Mouse (Mus musculus): ENCODE measurements around the gene Zfp37. TPM values are rescaled to one million over a fixed set of nuclear protein-coding genes. Genes with fewer than 3 reads are reported as not detected.
"Not testable (repeated sequence)": the region's sequence is repeated elsewhere in the genome, so short reads cannot be mapped to it uniquely, and the experiment has no call there.

The Zfp37 gene
- polyA plus RNA-seq (2017; shearing (Covaris generic)), result under 1 TPM in 1 of 2 experiments, not detected in 1; 0.58 TPM

GRCm38 (mm10) chr4:62230769-62231168 lies at the start of gene Zfp37:
Gene Zfp37, minus strand, starts transcription at chr4:62231047.
- no peak for ATAC-seq

- ATAC-seq, result no peak
These were observed 47.2 kb upstream of the Zfp37 start for GRCm38 (mm10) chr4:62278081-62278480.

- no peak for ATAC-seq
These were observed 46.4 kb upstream of the Zfp37 start for GRCm38 (mm10) chr4:62277222-62277621.

- no peak for ATAC-seq
These were observed 45.8 kb upstream of the Zfp37 start for GRCm38 (mm10) chr4:62276642-62277041.

GRCm38 (mm10) chr4:62274841-62275536 lies 44.1 kb upstream of the Zfp37 start:
- no peak for ATAC-seq

DNA sequence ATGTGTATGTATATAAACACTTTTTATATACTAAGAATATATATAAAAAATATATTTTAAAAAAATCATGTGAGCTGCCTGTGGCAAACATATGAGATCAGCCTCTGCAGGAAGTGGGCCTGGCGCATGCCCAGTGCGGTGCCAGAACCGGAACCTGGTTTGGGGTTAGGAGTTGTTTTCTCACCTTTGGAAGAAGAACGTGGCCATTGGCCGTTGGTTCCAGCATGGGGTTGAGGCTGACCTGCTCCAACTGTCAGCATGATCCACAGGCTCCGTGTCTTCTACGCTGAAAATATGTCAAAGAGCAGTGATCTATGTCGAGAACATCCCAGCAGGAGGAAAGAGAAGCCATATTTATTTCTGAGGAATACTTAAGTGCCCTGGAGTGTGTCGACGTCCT lies 43.1 kb upstream of the Zfp37 start:
- no peak for ATAC-seq

DNA sequence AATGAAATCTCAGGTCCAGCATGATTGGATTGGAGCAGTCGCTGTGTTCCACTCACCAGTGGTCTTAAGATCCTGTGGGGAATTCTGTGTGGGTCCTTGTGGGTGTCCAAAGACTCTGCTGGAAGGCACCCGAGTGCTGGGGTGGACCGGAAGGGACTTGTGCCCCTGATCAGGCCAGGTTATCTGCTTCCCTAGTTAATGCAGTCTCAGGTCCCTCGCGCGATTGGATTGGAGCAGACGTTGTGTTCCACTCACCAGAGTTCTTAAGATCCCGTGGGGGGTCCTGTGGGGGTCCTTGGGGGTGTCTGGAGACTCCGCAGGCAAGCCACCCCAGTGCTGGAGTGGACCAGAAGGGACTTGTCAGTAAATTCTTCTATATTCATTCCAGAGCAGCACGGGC lies 41.8 kb upstream of the Zfp37 start:
- no peak for ATAC-seq

DNA sequence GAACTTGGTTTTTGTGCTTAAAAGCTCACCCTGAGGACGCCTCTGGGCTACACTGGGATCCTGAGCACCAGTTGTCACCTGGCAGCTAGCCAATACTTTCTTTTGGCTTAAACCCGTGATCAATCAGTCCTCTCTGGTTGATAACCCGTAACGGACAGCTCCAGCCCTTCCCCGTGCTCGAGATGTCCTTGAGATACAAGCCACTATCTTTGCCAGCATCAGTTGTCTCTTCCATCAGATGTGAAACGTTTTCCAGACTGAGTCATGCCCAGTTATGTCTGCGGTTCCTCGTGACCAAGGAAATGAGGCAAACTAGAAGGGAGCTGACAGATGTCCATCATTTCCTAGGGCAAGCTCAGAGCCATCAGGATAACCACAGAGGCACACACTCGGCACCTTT lies 36.3 kb upstream of the Zfp37 start:
- no peak for ATAC-seq

- not testable (repeated sequence) for ATAC-seq
These were observed 35.2 kb upstream of the Zfp37 start for GRCm38 (mm10) chr4:62266016-62266415.

DNA sequence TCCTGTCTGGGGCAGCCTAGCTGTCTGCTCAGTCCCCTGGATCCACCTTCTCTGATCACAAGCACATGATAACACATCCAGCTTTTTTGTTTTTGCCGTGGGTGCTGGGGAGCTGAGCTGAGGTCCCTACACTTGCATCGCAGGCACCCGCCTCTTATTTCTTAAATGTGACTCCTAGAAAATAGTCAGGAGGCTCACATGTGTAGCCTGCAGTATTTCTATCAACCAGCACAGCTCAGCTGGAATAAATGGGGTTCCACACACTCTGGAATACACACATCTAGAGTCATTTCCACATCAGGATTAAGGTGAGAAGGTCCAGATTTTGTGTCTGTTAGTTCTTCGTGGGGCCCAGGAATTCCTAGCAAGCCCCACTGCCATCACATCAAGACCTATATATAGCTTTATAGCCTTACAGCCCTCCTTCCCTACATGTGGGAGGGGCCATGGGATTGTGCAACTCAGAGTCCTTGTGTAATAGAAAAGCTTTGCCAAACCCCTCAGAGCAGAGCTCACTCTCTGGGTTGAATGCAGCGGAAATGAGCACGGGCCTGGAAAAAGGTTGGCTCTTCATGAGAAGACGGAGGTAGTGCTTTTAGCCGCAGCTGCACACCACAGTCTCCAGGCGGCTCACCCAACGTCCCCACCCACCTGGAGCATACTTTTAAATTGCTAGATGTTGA lies 34.4 kb upstream of the Zfp37 start:
- no peak for ATAC-seq

DNA sequence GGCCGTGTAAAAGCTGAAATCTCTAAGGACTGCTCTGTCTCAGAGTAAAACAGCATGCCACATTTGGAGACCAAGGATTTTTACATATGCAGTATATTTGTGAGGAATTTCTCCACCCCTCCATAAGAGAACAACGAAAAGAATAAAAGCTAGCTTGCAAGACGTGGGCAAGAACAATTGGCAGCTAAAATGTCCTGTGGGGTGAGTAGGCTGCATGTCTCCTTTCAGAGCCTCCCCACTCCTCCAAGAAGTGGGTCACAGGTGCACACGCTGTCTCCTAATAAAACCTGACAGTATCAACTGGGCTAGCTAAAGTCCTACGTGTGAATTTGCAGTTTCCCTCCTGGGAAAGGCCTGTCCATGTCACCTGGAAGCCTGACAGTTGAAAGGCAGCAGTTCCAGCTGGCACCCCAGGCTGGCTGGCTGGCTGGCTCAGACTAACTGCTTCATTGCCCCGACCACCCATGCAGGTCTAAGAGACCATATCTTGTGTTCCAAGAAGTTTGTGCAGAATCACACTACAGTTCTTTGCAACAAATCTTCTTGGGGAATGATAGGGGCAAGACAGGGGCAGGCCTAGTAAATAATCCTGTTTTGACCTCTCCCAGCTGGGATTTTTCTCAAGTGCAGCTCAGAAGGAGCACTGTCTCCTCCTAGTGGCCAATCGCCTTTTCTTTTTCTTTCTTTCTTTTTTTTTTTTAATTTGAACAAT lies 32.4 kb upstream of the Zfp37 start:
- no peak for ATAC-seq

DNA sequence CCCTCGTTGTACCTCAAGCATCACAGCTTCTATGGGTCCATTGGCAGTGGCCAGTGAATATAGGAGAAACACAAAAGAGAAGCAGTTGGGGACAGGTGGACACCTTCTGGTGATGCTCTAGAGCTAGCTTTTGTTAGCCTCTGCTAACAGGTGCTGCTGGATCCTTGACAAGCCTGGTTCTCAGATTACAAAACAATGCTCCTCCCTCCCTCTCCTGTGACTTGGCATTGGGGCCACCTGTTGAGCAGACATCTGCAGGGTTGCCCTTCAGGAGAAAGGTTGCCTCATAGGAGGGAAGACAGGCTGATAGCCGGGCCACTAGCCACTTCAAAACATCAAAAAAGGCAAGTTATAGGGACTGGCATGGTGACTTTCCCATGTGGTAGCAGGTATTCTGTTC lies 31.4 kb upstream of the Zfp37 start, which contains the start of gene Slc31a2:
Slc31a2 (plus strand) TSS at position 287 of the 400 bp plus-strand sequence.
- no peak for ATAC-seq

DNA sequence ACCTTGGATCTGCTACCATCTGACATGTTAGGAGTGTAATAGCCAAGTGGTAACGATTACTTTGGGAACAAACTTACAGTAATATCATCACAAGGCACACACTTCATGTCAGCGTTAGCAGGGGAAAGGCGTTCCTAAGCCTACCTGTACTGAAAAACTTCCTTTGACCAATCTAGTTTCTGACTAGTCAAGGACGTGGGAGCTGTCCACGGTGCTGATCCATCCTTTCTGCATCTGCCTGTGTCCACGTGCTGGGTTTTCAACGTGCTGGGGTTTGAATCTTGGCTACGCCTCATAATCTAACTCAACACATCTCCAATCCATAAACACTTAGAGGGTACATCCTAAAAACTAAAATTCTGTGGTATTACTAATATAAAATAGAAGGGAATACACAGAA lies 26.1 kb upstream of the Zfp37 start:
- ATAC-seq, result no peak

DNA sequence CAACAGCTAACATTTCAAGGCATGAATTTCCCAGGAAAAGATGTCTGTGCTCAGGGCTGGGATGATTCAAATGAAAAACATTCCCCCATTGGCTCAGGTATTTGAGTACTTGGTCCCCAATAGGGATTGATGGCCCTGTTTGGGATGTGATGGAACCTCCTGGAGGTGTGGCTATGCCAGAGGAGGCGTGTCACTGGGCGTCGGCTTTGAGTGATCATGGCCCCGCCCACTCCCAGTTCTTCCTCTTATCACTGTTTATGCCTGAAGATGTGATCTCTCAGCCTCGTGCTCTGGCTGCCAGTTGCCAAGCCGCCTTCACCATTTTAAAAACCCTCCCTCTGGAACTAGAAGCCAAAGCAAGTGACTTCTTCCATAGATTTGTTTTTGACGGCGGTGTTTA lies 23.7 kb upstream of the Zfp37 start:
- no peak for ATAC-seq

GRCm38 (mm10) chr4:62251776-62252175 lies 20.9 kb upstream of the Zfp37 start:
- ATAC-seq, result no peak

DNA sequence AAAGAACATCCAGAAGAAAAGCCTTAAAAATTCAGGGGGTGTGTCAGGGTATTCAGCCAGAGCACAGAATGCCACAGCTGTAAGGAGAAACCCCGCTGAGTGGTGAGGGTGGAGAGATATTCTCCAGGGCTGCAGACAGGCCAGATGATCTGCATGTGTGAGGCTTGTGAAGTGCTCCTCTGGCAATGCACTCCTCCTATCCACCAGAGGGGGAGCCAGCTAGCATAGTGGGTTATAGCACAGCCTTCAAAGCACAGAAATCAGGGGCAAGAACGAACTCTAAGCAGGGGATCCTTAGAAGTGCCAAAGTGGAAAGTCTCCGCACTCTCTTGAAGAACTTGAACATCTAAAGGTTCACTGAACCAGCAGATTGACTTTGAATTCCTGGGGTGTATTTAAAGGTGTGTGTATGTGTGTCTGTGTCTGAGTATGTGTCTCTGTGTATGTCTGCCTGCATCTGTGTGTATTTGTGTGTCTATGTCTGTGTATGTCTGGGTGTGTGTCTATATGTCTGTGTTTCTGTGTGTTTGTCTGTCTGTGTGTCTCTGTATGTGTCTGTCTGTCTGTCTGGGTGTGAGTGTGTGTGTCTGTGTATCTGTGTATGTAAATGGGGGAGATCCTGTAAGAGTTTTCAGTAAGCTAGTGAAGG lies 20.2 kb upstream of the Zfp37 start:
- no peak for ATAC-seq

DNA sequence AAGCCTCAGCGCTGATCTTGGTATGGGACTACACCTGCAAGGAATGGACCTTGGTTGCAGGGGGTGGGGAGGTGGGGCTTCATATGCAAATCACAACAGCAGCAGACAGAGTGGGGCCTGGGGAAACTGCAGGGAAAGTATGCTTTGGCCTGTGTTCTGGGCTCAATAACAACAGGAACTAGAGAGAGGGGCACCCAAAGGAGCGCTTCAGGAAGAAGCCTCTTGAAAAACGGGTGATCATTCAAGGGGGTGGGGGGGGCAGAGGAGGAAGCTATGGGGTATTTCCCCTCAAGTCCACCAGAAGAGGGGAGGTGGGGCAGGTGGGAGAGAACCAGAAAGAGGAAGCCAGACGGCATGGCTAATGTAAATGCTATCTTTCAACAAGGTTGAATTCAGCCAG lies 17.5 kb upstream of the Zfp37 start:
- ATAC-seq, result no peak

DNA sequence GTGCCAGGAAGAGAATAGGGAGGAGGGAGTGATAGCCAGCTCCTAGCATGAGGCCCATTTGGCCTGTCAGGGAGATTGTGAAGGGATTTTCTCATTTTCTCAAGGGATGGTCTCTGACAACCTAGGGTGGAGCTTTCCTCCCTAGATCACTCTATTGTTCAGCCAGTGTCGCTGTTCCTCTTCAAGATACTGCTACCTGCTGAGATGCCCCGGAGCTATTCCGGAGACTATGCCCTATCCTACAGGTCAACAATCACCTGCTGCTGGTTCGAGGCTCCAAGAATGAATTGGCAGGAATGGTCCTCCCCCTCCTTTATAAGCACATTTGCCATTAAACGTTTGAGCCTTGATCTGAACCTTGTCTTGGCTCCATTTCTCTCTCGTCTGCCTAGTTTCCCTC lies 9.7 kb upstream of the Zfp37 start:
- no peak for ATAC-seq

- no peak for ATAC-seq
These were observed 694 bp downstream of the Zfp37 start for GRCm38 (mm10) chr4:62230153-62230552.

DNA sequence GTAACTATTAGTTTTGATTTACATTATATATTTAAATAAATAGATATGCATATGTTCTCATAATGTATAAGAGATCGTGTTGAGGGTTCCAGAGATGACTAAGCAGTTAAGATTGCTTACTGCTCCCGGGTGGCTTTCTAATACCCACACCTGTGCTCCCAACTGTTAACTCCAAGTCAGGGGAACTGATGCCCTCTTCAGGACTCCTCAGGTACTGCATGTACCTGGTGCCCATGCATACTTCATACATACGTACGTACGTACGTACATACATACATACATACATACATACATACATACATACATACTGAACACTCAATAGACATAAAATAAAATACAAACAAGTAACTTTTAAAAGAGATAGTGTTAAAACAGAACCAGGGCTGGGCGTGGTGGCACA lies 1.4 kb downstream of the Zfp37 start:
- no peak for ATAC-seq

DNA sequence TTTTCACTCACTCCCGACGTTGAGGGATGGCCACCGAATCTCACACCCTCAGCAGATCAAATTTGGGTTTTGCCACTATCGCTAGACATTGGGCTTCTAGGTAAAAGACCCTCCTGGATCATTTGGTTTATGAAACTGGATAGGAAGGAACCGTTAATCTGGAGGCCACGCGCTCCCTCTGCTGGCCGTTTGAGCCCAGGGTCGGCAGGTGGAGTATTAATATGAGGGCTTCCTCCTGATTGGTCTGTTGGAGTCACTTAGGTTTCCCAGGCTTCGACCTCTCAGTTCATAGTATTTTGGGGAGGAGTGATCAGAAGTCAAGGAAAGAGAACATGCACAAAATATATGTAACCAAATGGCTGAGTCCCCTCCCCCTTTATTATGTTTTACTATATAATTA lies 2.5 kb downstream of the Zfp37 start:
- ATAC-seq, result no peak

GRCm38 (mm10) chr4:62213490-62213889 lies 17.4 kb downstream of the Zfp37 start:
- ATAC-seq, result no peak

DNA sequence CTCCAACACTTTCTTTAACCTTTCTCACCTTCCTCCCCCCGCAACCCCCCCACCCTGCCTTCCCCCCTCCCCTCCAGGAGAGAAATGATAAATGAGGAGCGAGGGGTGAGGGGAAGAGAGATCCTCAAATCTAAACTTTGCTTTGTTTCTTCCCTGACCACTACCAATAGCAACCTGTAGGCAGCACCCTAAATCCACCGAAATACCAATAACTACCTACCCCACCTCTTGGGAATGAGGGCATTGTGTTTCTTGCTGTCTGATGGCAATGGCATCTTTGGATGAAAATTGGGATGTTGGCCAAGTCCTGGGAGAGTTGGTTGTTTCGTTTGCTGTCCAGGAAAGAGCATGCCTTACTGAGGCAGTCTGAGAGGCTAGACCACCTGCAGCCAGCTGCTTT lies 20.8 kb downstream of the Zfp37 start:
- ATAC-seq, result no peak

Data from CD4-positive, CD25-positive, alpha-beta regulatory T cell, adult 4 months (primary cell).